8 mouse cellular contexts compared by ENCODE assay signal in genomic region chr1:172311921-172312767, GRCm38 (mm10). TPM values are rescaled to one million over a fixed set of nuclear protein-coding genes. Genes with fewer than 3 reads are reported as not detected.
DNase-seq lines count a peak whose midpoint lies in the region; ATAC-seq and TF ChIP-seq lines count a peak whose summit lies in the region.

No protein-coding gene starts in this region.

- peak overlapping the region; percentile 79 for H3K9ac ChIP-seq in liver, embryonic 11.5 days (ENCODE audit: low read depth, low read length)

- no peaks in the 10 kb centered on the region for H3K79me2 ChIP-seq in myocyte (ENCODE audit: control insufficient read depth, insufficient read depth)

- H3K4me1 ChIP-seq in liver, embryonic 11.5 days (replicated peaks; ENCODE audit: control insufficient read depth, insufficient read depth, low read length) = peaks cover 28% of the 10 kb centered on the region

- H3K9me3 ChIP-seq in liver, embryonic 11.5 days (ENCODE audit: control insufficient read depth, low read length) = no peaks in the 10 kb centered on the region

- DNase-seq in 3T3-L1 (ENCODE audit: low read depth, low spot score) = peak; percentile 84
- DNase-seq in adrenal gland, postnatal 10 days = peak; percentile 96
- peak; percentile 68 for DNase-seq in embryo, embryonic 11.5 days (ENCODE audit: low read depth, low spot score)
- peak; percentile 100 for DNase-seq in heart, adult 11 months
- DNase-seq in kidney, adult 11 months = peak; percentile 92
- peak; percentile 92 for DNase-seq in liver, embryonic 11.5 days (ENCODE audit: low spot score)
- peak; percentile 89 to 93 for DNase-seq in spleen, postnatal 4 days (ENCODE audit: low spot score in 2 of 2)

- peak overlapping the region; percentile 81 for H3K27ac ChIP-seq in liver, embryonic 11.5 days (ENCODE audit: low read depth, low read length)

- 2% methylated on average over 34 of the region's 55 CpGs for WGBS in liver, embryonic 11.5 days

- peak overlapping the region; percentile 99 for H3K4me2 ChIP-seq in liver, embryonic 11.5 days
- peak overlapping the region; percentile 94 for H3K4me2 ChIP-seq in myocyte (ENCODE audit: low read depth)

- peak overlapping the region; percentile 11 for H3ac ChIP-seq in myocyte (ENCODE audit: control insufficient read depth, insufficient read length)

- peak overlapping the region; percentile 81 for H3K4me3 ChIP-seq in liver, embryonic 11.5 days (ENCODE audit: low read depth, low read length)
- H3K4me3 ChIP-seq in myocyte = peak overlapping the region; percentile 54

- H3K27me3 ChIP-seq in liver, embryonic 11.5 days (replicated peaks; ENCODE audit: control insufficient read depth, insufficient read depth, low read length) = no peaks in the 10 kb centered on the region
- H3K27me3 ChIP-seq in myocyte (ENCODE audit: control insufficient read depth, insufficient read depth, insufficient read length) = no peaks in the 10 kb centered on the region

- peak; percentile 84 for ATAC-seq in liver, embryonic 11.5 days (replicated peaks; ENCODE audit: low FRiP score)

- peak; percentile 84 for TF ChIP-seq POLR2A in myocyte (IDR thresholded peaks at IDR 0.05; ENCODE audit: insufficient read length, low read depth)

- no peaks in the 10 kb centered on the region for H3K36me3 ChIP-seq in liver, embryonic 11.5 days (ENCODE audit: control insufficient read depth, insufficient read depth, low read length)
- H3K36me3 ChIP-seq in myocyte (ENCODE audit: control insufficient read depth, insufficient read depth) = no peaks in the 10 kb centered on the region

TF ChIP-seq in myocyte, 11 proteins besides CTCF, POLR2A, EP300 and RAD21:
- TF ChIP-seq MYOD1 (IDR thresholded peaks at IDR 0.05; ENCODE audit: control insufficient read depth in 1 of 3, insufficient read length in 2 of 3, low read depth in 2 of 3) (no peak), TCF3 (IDR thresholded peaks at IDR 0.05; ENCODE audit: insufficient read length, low read depth) (no peak), POLR2AphosphoS2 (IDR thresholded peaks at IDR 0.05; ENCODE audit: insufficient read length, low read depth) (peak; percentile 79)
TF ChIP-seq in myocyte: peak in this region for 1.

RNA-seq across cellular contexts. Expression of gene Atp1a2, which starts 14.3 kb away (rescaled TPM):
- 100 to 1,000 TPM; 303 to 400 TPM for total RNA-seq in adrenal gland, postnatal 10 days (2021)
- polyA plus RNA-seq in liver, embryonic 11.5 days (2014; fragmentation: Nextera tagmentation; extraction: Ambion mirVana) = 0.16 and 0.22 TPM in 2 replicates
- polyA plus RNA-seq in myocyte (2012; fragmentation: generic; extraction: Trizol) = 92.9 TPM

RNA-seq across cellular contexts. Expression of gene Kcnj9, which starts 17.0 kb away (rescaled TPM):
- total RNA-seq in adrenal gland, postnatal 10 days (2021) = under 1 TPM in 1 of 2 experiments, not detected in 1; 0.12 TPM
- 0.39 and 0.51 TPM in 2 replicates for polyA plus RNA-seq in liver, embryonic 11.5 days (2014; fragmentation: Nextera tagmentation; extraction: Ambion mirVana)
- 0.01 TPM for polyA plus RNA-seq in myocyte (2012; fragmentation: generic; extraction: Trizol)

RNA-seq across cellular contexts. Expression of gene Kcnj10, which starts 28.9 kb away (rescaled TPM):
- 1 to 10 TPM in 1 of 2 experiments, under 1 TPM in 1; 0.90 to 1.3 TPM for total RNA-seq in adrenal gland, postnatal 10 days (2021)
- polyA plus RNA-seq in liver, embryonic 11.5 days (2014; fragmentation: Nextera tagmentation; extraction: Ambion mirVana) = 0.10 TPM in 1 of 2 replicates, not detected in the other
- polyA plus RNA-seq in myocyte (2012; fragmentation: generic; extraction: Trizol) = not detected

RNA-seq across cellular contexts. Expression of gene Igsf8, which starts 50.7 kb away (rescaled TPM):
- 10 to 100 TPM; 26.5 to 32.3 TPM for total RNA-seq in adrenal gland, postnatal 10 days (2021)
- 32.9 and 33.9 TPM in 2 replicates for polyA plus RNA-seq in liver, embryonic 11.5 days (2014; fragmentation: Nextera tagmentation; extraction: Ambion mirVana)
- 79.7 TPM for polyA plus RNA-seq in myocyte (2012; fragmentation: generic; extraction: Trizol)

RNA-seq across cellular contexts. Expression of gene Atp1a4, which starts 53.9 kb away (rescaled TPM):
- total RNA-seq in adrenal gland, postnatal 10 days (2021) = under 1 TPM; 0.24 to 0.30 TPM
- polyA plus RNA-seq in liver, embryonic 11.5 days (2014; fragmentation: Nextera tagmentation; extraction: Ambion mirVana) = not detected in 2 replicates
- 0.06 TPM for polyA plus RNA-seq in myocyte (2012; fragmentation: generic; extraction: Trizol)

Comparison
In these comparisons a context has a peak if more than half of its experiments do, and no peak if none do; other contexts are left out.
1. Peak in every context shown above with its lines: DNase-seq, ATAC-seq, H3K4me3 ChIP-seq and H3K27ac ChIP-seq.
2. RNA of gene Atp1a2, which starts 14.3 kb away (polyA plus RNA-seq): 92.9 TPM in myocyte (single experiment); 0.16 to 0.22 TPM in liver, embryonic 11.5 days; every median in the first group is over 10 times any median in the second.